Mouse (Mus musculus): ENCODE measurements at regions not wholly inside any gene's neighbourhood (a gene's known extent, or its start where the extent isn't known, plus 50 kb on each side); places are given as distances from the start of the nearest gene placed in this dataset.

DNA sequence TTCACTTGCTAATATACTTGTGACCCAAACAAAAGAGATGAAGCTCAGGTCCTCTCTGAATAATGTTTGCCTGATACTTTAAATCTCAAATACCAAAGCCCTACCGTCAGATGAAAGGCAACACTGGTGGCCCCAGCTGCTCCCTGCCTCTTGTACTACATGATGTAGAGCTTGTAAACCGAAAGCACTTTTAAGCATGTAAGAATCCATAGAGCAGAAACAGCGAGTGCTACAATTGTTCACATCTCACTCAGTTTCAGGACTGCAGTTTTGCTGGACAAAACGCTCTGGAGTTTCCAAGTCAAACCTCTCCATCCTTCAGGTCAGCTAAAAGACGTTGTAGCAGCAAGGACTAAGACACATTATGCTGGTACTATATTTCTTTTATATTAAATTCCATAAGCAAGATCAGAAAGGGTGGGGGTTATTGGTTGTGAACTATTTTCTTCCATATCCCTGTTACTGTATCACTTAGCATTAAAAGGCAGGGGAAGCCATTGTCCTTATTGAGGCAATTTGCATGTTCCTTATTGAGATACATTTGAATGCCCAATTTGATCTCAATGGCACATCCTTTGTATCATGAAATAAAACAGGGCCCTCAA lies 562.7 kb upstream of the Slc35b3 start:
- TF ChIP-seq CTCF (IDR thresholded peaks at IDR 0.05; ENCODE audit: low read depth, low read length): no peak
- TF ChIP-seq POLR2A (IDR thresholded peaks at IDR 0.05; ENCODE audit: borderline replicate concordance, low read depth, low read length): no peak
